Mouse (Mus musculus) urinary bladder, postnatal 14 days (tissue): ENCODE measurements around the gene Dexi.
A peak's percentile ranks its signal among the peaks of the same experiment; 100 is the strongest.

Experiments
- DNase-seq: peaks from one replicate; pipeline ENCODE4 v3.0.0; 2021; ENCODE audit warnings: low spot score

The Dexi gene

DNA sequence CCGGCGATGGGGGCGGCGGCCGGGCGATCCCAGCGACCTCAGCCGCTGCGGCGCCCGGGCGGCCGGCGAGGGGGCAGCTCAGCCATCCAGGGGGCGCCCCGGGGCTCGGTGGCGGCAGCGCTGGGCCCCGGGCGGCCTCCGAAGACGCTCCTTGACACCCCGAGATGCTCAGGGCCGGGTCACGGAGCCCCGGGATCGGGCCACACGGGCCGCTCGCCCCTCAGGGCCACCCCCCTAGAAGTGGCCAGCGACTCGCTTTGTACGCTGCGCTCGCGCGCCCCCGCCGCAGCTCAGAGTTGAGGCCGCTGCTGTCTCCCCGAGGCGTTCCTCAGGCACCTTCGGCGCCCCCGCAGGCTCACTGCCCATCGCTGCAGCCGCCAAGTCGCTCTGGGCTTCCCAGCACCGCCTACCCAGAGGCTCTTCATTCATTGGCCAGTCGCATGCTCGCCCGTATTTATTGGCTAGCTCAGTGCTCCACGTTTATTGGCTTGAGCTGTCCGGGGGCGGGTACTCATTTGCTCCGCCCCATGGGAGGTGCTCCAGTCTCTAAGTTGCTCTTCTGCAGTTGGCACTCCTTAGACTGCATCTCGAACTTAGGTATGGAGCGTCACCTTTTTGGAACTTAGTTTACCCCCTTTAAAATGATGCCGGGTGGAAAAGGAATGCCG lies at the start of gene Dexi:
TSS of gene Dexi (minus strand) at position 357 of the 668 bp plus-strand sequence.
- DNase-seq: peak; percentile 95

DNA sequence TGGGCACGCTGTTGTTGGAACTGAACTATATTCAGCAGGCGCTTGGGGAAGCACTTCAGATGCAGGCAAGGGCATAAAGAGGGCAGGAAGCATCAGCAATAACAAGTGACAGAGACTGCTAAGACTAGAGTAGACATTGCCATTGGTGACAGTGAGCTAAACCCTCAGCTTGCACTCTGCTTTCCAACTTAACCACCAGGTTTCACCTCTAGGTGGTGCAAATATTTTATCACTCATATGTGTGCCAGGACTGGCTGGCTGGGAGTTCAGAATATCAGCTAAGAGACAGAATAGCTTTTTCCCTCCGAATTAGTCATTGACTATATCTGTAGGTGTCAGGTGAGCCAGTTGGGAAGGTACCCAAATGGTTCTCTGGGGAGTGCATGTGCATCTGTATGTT lies 43.7 kb upstream of the Dexi start:
- DNase-seq: no peak

DNA sequence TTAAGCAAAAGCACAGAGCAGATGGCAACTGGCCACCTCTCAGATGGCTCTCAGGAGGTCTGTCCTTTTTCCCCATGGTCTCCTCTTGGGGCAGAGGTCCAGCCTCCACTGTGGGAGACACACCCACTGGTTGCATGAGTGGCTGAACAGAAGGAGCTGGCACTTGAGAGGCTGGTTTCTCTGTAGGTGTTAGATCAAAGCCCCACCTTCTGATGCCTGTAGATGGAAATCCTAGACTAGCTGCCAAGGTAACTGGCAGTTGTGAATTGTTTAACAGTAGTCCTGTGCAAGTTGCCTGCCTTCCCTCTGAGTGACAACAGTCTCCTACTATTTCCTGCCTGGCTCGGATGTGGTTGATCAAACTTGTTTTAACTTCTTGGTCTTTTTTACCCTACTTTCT lies 42.3 kb upstream of the Dexi start:
- DNase-seq: no peak

DNA sequence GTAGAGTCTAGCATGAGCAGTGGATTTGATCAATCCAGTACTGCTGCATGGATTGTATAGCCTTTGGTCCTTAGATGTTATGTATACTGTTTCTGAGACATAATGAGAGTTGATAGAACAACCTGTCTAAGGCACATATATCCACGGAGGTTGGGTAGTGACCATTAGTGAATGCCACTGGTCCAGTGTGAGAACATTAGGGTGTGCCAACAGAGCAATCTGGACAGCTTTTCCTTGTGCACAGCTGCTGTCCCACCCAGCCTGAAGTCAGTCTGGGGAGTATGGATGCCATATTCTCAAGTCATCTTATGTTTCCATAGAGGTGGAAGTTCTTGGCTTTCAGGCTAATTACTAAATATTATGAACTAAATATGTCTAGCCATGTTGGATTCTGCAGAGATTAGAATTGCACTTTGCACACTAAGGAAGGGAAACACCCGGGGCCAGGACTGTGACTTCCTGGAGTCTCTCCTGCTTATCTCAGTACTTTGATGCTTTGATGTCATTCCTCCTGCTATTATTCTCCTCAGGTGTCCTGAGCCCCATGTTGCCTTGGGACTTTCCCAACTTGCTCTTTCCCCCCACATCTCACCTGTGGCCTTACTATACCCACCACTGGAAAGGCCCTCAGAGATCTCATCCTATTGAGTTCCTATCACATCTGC lies 38.5 kb upstream of the Dexi start:
- DNase-seq: no peak

DNA sequence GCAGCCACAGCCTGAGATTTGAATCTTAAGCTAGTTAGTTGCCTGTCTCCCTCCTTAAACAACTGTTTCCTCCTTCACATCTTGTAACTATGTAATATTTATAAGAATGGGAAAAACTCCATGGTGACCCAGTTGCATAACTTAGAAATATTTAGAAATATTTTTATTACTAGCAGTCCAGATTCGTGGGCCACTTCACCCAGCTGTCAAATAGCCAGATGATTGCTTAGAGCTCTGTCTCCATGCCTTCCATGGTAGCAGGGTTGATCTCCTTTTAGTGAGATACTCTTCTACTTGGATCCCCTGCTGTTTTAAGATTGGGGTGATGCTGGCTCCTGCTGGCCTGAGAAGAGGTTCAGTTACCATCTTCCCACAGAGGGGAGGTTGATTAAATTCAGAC lies 35.5 kb upstream of the Dexi start:
- no peak for DNase-seq

DNA sequence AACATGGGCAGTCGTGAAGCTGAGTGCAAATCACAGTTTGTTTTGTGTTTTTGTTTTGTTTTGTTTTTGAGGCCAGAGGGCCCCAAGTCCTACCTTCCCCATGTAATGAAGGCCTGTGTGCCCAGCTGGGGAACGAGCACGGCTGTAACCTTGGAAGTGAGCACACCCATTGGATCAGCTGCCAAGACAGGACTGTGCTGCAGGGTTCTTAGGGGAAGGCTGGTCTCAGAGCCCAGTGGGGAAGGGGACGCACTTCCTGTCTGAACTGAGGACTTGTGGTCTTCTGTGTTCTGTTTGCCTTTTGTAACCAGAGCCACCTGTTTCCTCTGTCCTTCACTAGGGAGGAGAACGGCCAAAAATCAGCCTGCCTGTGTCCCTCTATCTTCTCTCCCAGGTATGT lies 34.7 kb upstream of the Dexi start:
- DNase-seq: no peak

DNA sequence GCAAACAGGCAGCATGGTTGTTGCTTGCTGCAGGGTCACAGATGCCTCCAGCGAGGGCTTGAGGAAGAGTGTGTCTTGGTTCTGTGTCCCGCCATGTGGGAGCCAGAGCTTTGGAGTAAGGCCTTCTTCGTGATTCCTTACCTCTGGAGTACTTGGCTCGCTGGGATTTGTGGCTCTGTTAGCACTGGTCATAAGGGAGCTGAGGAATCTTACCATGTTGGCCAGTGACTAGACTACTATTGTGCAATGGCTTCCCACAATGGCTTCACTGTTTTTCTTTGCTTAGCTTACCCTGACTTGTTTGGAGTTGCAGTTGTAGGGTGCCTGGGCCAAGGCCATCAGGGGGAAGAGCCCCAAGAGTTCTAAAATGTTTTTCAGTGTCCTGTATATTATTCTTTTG lies 33.1 kb upstream of the Dexi start:
- no peak for DNase-seq

DNA sequence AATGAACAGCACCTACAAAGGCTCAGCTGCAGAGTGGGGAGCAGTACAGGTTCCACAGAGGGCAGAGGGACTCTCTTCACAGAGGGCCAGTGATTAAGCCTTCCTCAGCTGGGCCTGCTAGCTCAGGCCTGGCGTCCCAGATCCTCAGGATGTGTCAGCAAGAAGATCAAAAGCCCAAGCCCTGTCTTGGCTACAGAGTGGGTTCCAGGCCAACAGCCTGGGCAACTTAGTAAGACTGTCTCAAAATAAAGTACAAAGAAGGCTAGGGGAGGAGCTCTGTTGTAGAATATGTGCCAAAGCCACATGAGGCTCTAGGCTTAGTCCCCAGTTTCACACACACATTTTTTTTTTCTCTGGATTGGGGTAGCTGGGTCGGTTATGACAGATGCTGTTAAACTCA lies 32.1 kb upstream of the Dexi start:
- no peak for DNase-seq

DNA sequence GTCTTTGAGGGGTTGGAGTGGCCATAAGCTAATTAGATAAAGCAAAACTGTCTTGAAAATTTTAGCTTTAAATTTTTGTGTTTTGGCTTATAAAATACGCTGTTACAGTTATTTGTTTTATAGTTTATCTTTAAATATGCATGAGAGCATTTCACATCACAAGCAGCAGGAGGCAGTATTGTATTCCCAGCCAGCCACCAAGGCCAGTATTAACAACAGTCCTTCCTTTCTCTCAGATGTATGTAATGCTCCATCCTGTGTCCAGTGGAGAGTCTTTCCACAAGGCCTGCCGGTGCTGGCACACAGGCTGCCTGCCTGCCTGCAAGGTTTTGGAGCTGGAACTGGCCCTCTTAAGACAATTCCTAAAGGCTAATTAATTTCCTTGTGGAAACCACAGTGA lies 29.0 kb upstream of the Dexi start:
- DNase-seq: no peak

DNA sequence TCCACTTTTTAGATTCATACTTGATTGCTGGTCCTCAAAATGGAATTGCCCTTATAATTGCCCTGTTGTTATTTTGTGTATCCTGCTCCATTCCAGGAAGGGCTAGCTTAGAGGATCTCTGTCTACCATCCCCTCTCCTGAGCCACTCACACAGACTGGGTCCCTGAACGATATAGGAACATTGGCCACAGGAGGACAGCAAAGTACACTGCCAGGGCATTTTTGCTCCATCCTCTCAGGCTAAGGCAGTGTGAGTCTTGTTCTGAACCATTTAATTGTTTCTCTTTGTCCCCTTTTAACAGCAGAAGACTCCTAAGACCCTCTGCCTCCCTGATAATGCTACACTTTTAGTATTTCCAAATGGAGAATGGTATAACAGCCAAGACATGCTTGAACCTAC lies 27.9 kb upstream of the Dexi start:
- peak; percentile 66 for DNase-seq

DNA sequence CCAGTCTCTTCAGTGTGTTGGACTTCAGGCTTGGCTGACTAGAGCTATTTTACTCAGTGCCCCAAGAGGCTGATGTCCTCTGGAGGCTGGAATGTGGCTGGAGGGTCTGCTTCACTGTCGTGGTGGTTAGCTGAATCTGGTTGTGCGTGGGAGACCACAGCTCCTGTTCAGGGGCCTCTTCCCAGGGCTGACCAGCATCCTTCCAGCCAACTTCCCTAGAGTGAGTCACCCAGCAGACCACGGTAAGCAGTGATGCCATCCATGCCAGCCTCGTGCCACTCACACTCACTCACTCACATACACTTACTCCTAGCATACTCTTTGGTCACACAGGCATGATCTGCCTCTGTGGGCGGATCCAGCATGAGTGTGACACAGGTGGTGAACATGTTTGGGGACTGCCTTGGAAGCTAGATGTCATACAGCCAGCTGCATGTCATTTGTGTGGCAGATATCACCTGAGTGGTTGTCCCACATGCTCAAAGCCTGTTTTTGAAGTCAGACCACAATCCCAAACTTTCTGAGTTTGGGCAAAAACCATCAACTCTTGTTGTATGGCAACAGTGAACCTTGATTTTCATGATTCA lies 27.0 kb upstream of the Dexi start:
- no peak for DNase-seq

DNA sequence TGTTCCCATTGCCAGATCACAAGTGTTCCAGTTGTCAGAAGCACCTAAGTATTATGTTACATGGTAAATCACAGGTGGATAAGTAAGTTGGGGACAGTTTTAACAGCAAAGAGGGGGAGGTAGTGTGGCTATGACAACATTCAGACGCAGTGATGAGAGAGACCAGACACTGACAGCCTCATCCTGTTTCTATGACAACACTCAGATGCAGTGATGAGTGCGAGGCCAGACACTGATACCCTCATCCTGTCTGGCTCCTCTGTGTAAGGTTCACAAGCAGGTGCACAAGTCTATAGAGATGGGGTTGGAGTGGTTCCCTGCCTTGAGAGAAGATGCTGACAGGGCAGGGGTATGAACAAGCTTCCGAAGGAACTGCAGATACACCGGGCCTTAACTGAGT lies 24.3 kb upstream of the Dexi start:
- DNase-seq: no peak

DNA sequence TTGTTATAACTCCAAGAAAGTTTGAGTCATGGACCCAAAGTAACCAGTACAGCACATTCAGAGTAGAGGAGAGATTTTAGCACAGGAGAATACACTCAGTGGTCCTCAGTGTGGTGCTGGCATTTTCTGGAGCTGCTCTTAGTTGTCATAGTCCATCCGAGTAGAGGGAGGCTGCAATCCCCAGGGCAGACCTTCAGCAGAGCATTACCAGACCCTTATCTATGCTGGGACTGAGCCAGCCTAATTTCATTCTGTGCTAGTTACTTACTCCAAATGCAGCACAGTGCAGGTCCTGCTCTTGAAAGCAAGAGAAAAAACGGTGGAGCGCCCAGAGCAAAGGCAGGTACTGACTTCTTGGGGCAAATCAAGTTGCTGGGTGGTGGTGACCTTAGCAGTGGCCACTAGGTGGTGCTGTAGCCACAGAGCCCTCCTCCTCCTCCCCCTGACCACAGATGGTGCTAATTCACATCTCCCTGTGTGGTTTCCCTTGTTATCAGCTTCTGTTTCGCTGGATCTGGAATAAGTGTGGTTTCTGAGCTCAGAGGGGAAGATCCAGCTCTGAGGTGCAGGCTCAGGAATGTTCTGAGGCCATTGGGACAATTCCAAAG lies 22.5 kb upstream of the Dexi start:
- peak; percentile 66 for DNase-seq

DNA sequence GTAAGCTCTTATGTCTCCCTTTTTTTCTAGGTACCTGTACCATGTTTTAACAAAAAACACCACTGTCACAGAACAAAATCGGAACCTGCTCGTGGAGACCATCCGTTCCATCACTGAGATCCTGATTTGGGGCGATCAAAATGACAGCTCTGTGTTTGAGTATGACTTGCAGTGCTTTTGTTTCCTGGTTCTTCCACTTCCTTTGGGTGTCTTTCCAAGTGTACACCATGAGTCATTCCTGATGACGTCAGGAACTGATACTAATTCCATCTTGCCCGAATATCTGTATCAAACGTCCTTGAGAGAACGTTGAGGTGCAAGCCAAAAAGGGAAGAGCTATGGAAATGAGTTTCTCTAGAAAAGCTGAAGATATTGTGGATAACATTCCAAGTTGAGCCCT lies 17.1 kb upstream of the Dexi start:
- no peak for DNase-seq

DNA sequence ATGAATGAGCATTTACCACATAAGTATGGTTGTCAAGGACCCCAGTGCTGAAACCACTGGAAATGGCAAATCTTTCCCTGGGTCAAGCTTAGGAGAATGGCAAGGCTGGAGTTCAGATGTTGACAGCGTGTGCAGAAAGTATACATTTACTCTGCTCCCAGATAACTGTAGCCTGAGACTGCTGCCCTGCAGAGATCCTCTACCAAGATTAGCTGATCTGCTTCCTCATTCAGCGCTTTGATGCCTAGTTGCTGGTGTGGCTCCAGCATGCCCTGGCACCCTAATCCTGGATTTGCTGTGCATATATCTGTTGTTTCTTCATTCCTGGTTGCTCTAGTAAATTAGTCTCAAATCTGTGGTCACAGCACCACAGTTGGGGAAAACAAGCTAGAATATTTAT lies 11.0 kb upstream of the Dexi start:
- no peak for DNase-seq

DNA sequence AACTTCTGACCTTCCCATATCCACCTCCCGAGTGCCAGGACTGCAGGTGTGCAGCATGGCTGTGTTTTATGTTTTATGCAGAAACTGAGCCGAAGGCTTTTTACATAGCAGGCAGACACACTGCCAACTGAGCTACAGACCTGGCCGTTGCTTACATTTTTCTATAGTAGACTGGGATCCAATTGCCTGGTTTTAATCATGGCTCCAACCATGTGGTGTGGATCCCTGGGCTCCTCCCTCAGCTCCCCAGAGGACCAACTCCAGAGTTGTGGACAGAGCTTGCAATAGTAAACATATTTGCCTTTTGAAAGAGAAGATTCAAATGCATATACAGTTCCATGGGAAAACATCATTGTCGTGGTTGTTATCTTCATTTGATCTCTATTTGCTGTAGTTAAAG lies 8.7 kb upstream of the Dexi start:
- no peak for DNase-seq

DNA sequence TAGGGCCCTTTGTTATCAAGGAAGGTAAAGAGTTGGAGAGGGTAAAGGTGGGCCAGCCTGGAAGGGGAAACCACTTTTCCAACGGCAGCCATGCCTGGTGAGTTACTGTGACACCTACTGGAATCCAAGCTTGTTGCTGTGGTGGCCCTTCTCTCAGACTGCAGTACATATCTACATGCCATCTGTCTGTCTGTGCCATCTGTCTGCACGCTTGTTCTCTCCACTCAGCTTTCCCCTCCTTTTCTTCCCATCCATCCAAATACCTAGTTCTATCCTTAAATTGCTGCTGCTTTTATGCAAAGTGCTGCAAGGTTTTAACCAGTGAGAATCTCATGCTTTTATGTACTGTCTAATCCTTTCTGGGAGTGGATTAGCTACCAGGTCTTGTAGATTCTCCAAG lies 6.7 kb upstream of the Dexi start:
- DNase-seq: no peak

DNA sequence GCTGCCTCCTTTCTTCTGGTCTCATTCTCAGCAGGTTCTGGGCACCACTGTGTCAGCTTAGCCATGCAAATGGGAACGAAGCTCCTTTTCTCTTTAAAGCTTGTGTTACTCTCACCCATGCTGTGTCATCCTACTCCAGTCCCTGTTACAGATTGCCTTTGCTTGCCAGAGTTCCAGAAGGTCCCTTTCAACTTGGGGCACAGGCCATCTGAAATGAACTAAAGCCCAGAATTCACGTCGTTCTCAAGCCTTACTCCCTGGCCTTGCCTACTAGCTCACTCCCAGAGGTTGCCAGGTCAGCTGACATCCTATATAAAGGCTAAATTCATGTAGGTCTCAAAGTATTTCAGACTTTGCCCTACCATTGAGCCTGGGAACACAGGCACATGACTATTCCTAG lies 6.1 kb upstream of the Dexi start:
- no peak for DNase-seq

DNA sequence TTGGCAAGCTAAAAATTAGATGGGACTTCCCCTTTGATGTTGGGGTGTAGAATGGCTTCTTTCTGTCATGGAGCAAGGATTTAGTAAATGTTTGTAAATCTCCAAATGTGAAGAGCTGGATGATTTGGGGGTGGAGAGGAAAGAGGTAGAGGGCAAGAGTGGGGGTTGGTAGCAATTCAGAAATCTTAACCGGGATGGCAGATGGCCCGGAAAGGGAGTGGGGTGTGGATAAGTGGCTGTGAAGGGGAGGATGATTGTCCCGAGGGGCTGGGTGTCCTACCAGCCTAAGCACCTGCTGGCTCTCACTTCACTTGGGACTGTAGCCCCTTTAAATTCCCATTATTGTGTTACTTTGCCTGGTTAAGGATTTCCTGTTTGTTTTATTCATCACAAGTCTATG lies 4.0 kb upstream of the Dexi start:
- DNase-seq: no peak

DNA sequence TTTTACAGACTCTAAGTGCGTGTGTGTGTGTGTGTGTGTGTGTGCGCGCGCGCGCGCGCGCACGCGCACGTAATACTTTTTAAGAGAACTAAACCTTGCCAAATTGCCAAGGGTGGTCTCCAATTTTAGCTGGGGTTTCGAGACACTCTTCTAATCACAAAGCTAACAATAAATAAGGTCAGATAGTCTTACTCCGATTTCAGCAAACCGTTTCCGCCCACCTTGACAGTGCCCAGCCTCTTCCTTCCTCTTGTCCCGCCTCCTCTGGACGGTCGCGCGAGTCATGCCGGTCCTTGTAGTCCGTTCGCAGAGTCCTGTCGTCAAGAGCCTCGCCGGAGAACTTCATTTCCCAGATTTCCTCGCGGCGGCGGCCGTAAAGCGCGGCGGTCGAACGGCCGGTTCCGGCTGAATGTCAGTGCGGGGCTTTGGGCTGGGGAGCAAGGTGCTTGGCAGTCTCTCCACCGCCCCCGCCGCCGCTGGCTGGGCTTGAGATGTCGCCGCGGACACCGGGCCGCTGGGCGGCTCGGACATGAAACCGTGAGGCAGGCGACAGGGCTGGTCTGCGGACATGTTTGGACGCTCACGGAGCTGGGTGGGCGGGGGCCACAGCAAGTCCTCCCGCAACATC lies 2.3 kb upstream of the Dexi start, which contains the start of gene Clec16a:
TSS of gene Clec16a (plus strand) at position 345 of the 628 bp plus-strand sequence.
- peak; percentile 97 for DNase-seq

DNA sequence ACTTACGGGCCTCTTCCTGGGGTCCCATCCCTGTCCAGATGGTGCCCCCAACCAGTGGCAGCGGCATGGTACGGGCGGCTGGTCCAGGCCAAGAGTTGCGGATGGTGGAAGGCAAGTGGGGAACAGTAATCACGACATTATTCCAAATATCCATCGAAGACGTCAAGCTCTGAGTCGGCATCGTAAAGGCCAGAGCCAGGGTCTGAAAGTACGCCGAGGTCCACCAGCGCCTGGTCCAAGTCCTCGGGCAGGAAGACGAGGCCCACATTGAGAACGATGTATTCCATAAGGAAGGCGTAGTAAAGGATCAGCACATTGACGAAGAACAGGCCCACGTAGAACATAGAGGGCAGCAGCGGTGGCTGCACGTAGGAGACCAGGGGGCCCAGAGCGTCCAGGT lies 588 bp downstream of the Dexi start:
- peak; percentile 17 for DNase-seq

DNA sequence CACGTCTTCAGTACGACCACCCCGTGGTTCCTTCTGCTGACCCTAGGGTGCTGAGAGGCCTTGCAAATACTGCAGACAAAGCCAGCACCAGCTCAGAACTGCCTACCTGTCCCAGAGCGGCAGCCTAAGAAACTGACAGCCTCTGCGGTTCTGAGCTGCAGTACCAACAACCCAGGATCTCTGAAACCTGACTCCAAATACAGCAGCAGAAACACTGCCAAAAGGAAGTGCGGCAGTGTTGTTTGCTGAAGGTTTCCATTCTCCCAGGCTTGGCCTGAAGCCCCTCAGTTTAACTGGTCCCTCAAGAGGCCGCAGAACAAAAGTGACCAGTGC lies 1.3 kb downstream of the Dexi start:
- DNase-seq: peak; percentile 18
